Mouse (Mus musculus): ENCODE measurements around the gene Knop1. TPM values are rescaled to one million over a fixed set of nuclear protein-coding genes. Genes with fewer than 3 reads are reported as not detected.

Gene Knop1
- total and polyA plus RNA-seq, 3 experiments: 46.8 to 66.9 TPM; not detected in 1

DNA sequence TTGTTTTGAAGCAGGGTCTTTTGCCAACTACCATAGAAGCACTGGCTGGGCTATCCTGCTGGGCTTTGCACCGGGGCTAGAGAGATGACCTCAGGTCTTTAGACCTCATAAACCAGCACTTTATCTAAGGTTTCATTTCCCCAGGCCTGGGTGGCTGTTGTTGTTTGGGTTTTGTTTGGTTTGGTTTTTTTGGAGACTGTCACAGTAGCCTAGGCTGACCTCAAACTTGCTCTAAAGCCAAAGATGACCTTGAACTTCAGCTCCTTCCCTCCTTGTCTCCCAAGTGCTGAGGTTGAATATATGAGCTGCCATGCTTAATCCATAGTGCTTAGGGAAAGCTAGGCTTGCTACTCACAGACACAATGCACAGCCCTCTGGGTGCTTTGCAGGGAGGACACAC, 36.4 kb downstream of the Knop1 start:
- H3K27ac ChIP-seq (ENCODE audit: control insufficient read depth, low read depth, low read length): no peak overlapping the region
- TF ChIP-seq USF2 (IDR thresholded peaks at IDR 0.05; ENCODE audit: borderline replicate concordance in 1 of 2, insufficient read depth in 1 of 2, low read depth in 1 of 2, low read length in 2 of 2) (no peak), GATA1 (IDR thresholded peaks at IDR 0.05; ENCODE audit: low read depth, low read length) (no peak), ETS1 (IDR thresholded peaks at IDR 0.05; ENCODE audit: low read depth, low read length) (no peak), TBP (IDR thresholded peaks at IDR 0.05; ENCODE audit: low read depth, low read length) (no peak), EP300 (IDR thresholded peaks at IDR 0.05; ENCODE audit: low read depth in 1 of 2, low read length in 2 of 2) (no peak), MAZ (IDR thresholded peaks at IDR 0.05; ENCODE audit: low read depth, low read length) (no peak), MAX (IDR thresholded peaks at IDR 0.05; ENCODE audit: low read length) (no peak), USF1 (IDR thresholded peaks at IDR 0.05; ENCODE audit: low read depth, low read length) (no peak), GABPA (IDR thresholded peaks at IDR 0.05; ENCODE audit: low read depth, low read length) (no peak), TAL1 (IDR thresholded peaks at IDR 0.05; ENCODE audit: low read length) (no peak), CTCF (IDR thresholded peaks at IDR 0.05 in 2 of 3, conservative IDR thresholded peaks at IDR 0.05 in 1 of 3; ENCODE audit: control insufficient read depth in 1 of 3, insufficient read depth in 1 of 3, low read depth in 2 of 3, low read length in 3 of 3, poor library complexity in 1 of 3, severe bottlenecking in 1 of 3) (no peak), E2F4 (IDR thresholded peaks at IDR 0.05; ENCODE audit: borderline replicate concordance, low read depth, low read length) (no peak), JUND (IDR thresholded peaks at IDR 0.05; ENCODE audit: low read depth, low read length) (no peak), RAD21 (IDR thresholded peaks at IDR 0.05; ENCODE audit: low read depth, low read length) (no peak), POLR2AphosphoS5 (IDR thresholded peaks at IDR 0.05; ENCODE audit: borderline replicate concordance, low read depth, low read length) (no peak), MAFK (IDR thresholded peaks at IDR 0.05; ENCODE audit: borderline replicate concordance, low read depth, low read length) (no peak), POLR2AphosphoS2 (IDR thresholded peaks at IDR 0.05; ENCODE audit: low read length) (no peak), ZMIZ1 (IDR thresholded peaks at IDR 0.05; ENCODE audit: low read depth, low read length) (no peak), ELF1 (IDR thresholded peaks at IDR 0.05; ENCODE audit: low read depth, low read length) (no peak)
- DNase-seq (ENCODE audit: low read depth, low spot score): no peak
- H3K36me3 ChIP-seq (ENCODE audit: control insufficient read depth in 1 of 2, insufficient read depth in 2 of 2, low read length in 2 of 2): peaks cover 0 to 7% of the 10 kb centered on the region in 2 experiments; a peak in 3 of 4 replicates
- H3K9me3 ChIP-seq (replicated peaks; ENCODE audit: insufficient read depth, low read length): no peaks in the 10 kb centered on the region
- H3K4me1 ChIP-seq (ENCODE audit: control insufficient read depth in 1 of 2, insufficient read depth in 2 of 2, low read length in 2 of 2): peaks cover 4 to 9% of the 10 kb centered on the region in 2 experiments; a peak in 3 of 4 replicates
- H3K9ac ChIP-seq (ENCODE audit: control insufficient read depth, low read depth, low read length, poor library complexity, severe bottlenecking): no peak overlapping the region
- H3K27me3 ChIP-seq (ENCODE audit: control insufficient read depth in 1 of 2, insufficient read depth in 2 of 2, low read length in 2 of 2): no peaks in the 10 kb centered on the region
- no peak overlapping the region for H3K4me3 ChIP-seq (ENCODE audit: control insufficient read depth in 1 of 2, insufficient read depth in 1 of 2, low read depth in 2 of 2, low read length in 2 of 2)
- no peaks in the 10 kb centered on the region for H3K79me2 ChIP-seq (ENCODE audit: control insufficient read depth, insufficient read depth, low read length, poor library complexity)

DNA sequence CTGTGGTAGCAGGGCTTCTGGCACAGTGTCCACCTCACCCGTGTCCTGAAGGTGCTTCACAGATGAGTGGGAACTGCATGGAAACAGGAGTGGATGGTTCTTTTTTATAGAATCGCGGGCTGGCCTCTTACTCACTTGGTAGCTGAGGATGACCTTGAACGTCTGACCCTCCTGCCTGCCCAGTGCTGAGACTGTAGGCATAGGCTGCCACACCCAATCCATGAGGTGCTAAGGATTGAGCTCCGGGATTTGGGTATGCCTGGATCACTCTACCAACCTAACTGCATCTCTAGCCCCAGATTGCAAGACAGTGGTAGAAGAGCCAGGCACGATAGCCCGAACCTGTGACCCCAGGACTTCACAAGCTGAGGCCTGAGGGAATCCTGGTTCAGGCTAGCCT, 38.3 kb downstream of the Knop1 start:
- Histone ChIP-seq H3K79me2 (ENCODE audit: control insufficient read depth, insufficient read depth, low read length, poor library complexity) (no peaks in the 10 kb centered on the region), H3K27me3 (ENCODE audit: control insufficient read depth in 1 of 2, insufficient read depth in 2 of 2, low read length in 2 of 2) (no peaks in the 10 kb centered on the region), H3K9me3 (replicated peaks; ENCODE audit: insufficient read depth, low read length) (no peaks in the 10 kb centered on the region), H3K9ac (ENCODE audit: control insufficient read depth, low read depth, low read length, poor library complexity, severe bottlenecking) (no peak overlapping the region), H3K4me1 (ENCODE audit: control insufficient read depth in 1 of 2, insufficient read depth in 2 of 2, low read length in 2 of 2) (peaks cover 4 to 8% of the 10 kb centered on the region in 2 experiments; a peak in 3 of 4 replicates), H3K36me3 (ENCODE audit: control insufficient read depth in 1 of 2, insufficient read depth in 2 of 2, low read length in 2 of 2) (peaks cover 0 to 5% of the 10 kb centered on the region in 2 experiments; a peak in 3 of 4 replicates), H3K27ac (ENCODE audit: control insufficient read depth, low read depth, low read length) (no peak overlapping the region), H3K4me3 (ENCODE audit: control insufficient read depth in 1 of 2, insufficient read depth in 1 of 2, low read depth in 2 of 2, low read length in 2 of 2) (no peak overlapping the region)
- DNase-seq (ENCODE audit: low read depth, low spot score): no peak
- TF ChIP-seq MAX (IDR thresholded peaks at IDR 0.05; ENCODE audit: low read length) (no peak), MAFK (IDR thresholded peaks at IDR 0.05; ENCODE audit: borderline replicate concordance, low read depth, low read length) (no peak), ZC3H11A (IDR thresholded peaks at IDR 0.05; ENCODE audit: low read depth, low read length) (no peak), MEF2A (IDR thresholded peaks at IDR 0.05; ENCODE audit: extremely low read depth, insufficient replicate concordance, low read depth, low read length, poor library complexity, severe bottlenecking) (no peak)
